Mouse (Mus musculus): ENCODE results near the gene Zbed4.

DNA sequence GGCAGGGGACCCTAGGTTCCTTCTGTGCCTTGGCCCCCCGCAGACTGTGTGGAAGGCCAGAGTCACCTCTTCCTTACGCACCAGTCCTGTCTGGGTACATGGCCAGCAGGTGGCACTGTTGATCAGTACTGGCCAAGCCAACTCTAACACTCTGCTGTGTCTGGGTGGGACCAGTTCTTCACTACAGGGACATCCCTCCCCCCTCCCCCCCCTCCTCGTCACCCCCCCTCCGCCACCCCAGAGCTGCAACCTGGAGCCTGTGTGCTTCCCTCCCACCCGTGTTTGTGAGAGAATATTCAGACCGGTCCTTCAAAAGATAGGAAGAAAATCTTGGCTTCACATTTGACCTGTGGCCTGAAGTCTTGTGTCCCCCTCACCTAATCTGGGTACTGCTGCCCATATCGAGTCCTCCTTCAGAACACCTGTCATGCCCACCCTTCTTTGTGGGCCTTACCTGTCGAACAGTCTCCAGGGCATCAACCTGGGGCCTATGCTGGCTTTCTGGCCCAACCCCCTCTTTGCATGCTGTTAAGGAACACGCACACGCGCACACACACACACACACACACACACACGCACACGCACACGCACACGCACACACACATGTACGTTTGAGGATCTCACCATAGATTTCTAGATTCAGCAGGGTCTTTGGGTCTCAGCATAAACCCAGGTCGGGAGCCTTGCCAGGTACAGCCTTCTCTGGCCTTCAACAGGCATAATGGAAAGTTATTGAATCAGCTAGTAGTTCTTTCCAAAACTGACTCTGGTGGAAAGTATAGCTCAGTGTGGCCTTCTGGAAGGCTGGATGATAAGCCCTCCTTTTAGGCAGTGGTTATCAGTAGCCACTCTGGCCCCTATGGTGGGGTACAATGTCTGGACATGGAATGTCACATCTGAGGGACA, 77.6 kb downstream of the Zbed4 start:
- TF ChIP-seq GATA1 (IDR thresholded peaks at IDR 0.05; ENCODE audit: low read length) (no peak), TAL1 (IDR thresholded peaks at IDR 0.05; ENCODE audit: low read length) (no peak)
